Mouse (Mus musculus) frontal cortex, postnatal 25 days (tissue): ENCODE measurements around the gene Hacl1.

Source experiments
- DNase-seq, 2 experiments: peaks; one replicate each; pipeline ENCODE4 v3.0.0; 2022; ENCODE audit warnings: low spot score in 2 of 2

The Hacl1 gene

DNA sequence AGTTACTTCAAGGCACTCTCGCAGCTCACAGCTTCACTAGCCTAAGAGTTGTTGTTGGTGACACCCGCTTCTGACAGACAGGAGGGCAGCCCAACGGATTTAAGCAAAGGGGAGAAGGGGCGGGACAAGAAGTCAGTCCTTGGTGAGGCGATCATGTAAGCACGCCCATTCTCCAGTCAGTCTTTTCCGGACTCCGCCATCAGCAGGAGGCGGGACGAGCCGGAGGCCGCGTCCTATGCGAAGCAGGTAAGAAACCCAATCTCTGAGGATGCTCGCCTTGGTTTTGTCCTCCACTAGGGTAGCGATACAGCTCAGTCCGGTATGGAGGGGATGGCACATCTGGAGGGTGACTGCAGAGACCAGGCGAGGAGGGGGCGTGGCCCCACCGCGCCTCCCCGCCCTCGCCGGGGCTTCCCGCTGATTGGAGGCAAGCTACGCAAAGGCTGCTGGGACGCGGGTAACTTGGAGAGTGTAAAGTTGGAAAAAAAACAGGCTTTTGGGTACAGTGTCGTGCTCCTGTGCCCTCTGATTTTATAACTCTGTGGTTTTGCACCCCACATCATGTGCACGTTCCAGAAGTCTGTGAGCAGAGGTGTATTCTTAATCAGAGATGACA, at the start of gene Hacl1, which contains the start of gene Btd:
Gene Hacl1, minus strand, starts transcription at position 397 of the 616 bp plus-strand sequence.
Gene Btd, plus strand, starts transcription at position 139 of the 616 bp plus-strand sequence.
- peak; percentile 71 to 76 for DNase-seq

DNA sequence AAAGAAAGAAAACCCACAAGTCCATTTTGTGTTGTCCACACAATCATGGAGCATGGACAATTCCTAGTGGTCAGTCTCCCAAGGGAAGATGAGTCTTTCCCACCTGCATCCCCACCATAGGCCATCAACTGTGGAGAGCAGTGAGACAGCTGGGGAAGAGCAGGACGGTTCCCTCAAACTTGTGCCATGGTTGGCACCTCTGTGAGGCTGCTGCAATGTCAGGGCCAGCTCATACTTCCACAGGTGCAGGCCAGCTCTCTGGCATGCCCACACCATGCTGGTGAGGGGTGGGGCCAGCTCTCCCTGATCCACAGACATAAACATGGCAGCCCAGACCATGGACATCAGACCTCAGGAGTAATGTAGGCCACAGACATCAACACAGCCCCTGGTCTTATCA, 45.1 kb upstream of the Hacl1 start:
- DNase-seq = no peak

DNA sequence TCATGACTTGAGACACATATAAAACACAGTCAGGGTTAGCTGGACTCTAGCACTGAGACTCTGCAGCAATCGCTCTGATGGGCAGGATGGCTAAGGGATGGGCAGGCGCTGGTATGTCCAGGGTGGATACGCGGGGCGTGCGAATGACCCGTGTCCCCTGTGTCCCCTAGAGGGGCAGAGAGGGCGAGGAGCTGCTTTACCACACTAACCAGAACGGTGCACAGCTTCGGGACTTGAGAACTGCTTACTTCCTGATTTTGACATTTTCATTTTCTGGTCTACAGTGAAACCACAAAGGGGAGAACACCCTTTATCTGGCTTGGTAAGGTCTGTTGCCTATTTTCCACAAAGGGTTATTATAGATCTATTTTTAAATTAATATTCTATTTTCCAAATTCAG, 44.6 kb upstream of the Hacl1 start:
- DNase-seq = no peak

DNA sequence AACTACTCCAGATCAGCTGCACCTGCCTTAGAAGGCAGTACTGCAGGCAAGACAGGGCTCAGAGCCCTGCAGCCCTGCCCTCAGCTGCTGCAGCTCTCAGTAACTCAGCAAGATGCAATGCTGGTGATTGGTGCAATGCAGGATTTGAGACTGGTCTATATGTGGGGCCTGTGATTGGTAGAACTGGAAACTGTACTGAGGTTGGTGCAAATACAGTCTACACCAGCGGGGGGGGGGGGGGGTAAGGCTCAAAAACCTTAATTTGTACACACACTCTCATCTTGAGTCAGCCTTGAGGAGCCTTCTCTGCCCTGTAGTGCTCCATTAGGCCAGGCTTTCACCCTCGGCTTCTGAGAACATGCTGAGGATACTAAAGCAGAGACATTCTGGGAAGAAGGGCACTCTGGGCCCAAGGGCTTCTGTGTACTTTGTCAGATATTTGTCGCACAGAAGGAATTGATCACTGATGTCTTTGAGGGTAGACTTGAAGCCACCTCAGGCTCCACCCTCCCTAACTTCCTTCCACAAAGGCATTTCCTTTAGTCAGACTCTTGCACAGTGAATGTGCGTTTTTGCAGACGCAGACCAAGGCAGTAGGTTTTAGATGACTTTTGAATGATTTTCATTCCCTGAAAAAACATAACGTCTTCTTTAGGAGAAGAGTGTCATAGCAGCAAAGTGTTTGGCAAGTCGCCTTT, 43.4 kb upstream of the Hacl1 start:
- DNase-seq = no peak

DNA sequence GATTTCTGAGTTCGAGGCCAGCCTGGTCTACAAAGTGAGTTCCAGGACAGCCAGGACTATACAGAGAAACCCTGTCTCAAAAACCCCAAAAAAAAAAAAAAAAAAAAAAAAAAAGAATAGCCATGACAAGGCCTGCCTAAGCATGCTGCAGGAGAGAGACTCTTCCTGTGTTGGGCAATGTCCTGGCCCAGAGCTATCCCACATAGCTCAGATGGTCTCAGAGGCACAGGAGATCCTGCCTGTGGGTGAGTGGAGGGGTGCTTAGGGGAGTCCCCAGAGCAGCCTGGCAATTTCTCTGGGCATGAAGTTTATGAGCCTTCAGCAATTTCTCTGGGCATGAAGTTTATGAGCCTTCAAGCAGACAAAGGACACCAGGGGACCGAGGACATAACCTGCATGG, 42.5 kb upstream of the Hacl1 start:
- no peak for DNase-seq

DNA sequence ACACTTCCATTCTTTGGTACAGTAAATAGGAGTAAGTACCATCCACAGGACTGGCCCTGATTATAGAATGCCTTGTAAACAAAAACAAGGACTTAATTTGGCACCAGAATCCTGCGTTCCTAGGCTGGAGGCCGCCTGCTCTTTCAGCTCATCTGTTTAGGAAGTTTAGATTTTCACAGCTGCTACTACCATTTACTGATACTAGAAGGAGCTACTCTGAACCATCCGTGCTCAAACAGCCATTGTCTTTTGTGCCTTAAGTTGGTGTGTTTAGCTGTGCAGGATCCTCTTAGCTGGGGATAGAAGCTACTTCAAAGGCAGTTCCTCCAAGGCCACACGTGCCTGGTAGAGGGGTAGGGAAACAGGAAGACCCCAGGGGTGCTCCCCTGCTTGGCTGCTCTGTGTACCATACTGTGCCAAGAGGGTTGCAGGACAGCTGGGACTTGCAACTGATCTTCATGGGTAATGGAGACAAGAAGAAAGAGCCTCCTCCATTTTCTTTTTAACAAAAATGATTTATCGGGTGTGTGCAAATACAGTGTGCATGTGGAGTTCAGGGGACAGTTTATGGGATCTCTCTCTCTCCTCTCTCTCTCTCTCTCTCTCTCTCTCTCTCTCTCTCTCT, 41.0 kb upstream of the Hacl1 start:
- no peak for DNase-seq

DNA sequence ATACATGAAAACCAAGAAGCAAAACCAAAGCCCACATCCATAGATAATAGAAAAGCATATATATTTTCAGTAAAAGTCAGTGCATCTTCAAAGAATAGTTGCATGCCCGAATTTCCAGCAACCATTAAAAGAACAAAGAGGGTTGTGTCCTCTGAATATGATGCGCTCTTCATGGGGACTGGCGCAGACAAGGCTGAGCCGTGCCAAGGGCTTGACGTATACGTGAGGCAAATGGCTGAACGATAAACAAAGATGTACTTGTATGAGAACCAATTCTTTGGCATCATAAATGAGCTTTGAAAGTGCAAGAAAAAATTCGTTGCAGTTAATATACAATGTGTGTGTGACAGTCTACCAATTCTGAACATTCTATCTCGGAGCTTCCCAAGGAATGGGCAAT, 40.2 kb upstream of the Hacl1 start:
- DNase-seq = no peak

DNA sequence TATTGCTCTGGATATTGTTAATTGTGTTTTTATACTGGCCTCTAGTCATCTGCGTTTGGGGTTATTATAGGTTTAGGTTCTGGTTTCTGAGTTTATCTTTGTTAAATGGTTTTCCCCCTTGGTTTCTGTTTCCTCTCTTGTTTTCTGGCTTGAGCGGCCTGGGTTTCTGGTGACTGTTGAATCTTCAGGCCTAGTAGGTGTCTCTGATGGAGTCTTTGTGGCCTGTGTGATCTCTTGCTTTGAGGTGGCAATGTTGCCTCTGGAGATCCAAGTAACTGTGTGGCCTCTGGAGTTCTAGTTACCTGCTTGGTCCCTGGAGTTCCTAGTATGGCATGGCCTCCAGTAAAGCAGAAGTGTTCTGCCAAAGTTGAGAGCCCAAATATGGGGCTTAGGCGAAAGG, 39.6 kb upstream of the Hacl1 start:
- no peak for DNase-seq

DNA sequence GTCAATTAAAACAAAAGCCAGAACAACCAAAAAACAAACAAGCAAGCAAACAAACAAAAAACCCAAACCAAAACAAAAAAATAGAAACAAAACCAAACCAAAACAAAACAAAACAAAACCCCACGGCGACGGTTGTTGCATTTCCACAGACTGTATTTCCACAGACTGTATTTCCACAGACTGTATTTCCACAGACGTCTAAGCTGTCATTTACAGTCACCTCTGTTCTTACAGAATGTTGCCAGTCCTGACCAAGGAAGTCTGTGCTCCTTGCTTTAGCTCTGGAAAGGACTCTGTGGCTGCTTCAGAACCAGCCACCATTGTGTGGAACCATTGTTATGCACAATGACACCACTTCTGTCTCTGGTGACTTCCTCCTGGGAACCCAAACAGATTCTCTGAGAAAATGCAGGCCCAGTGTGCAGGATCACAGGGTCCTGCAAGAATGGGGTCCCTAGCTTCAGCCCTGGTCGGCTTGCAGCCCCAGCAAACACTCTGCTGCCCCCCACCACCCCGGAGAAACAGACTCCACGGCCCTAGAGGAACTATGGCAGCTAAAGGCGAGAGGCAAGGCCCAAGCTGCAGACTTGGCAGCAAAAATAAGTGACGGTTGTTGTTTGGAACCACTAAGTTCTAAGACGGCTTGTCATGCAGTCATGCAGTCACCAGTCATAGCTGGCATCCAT, 30.7 kb upstream of the Hacl1 start:
- DNase-seq = no peak

DNA sequence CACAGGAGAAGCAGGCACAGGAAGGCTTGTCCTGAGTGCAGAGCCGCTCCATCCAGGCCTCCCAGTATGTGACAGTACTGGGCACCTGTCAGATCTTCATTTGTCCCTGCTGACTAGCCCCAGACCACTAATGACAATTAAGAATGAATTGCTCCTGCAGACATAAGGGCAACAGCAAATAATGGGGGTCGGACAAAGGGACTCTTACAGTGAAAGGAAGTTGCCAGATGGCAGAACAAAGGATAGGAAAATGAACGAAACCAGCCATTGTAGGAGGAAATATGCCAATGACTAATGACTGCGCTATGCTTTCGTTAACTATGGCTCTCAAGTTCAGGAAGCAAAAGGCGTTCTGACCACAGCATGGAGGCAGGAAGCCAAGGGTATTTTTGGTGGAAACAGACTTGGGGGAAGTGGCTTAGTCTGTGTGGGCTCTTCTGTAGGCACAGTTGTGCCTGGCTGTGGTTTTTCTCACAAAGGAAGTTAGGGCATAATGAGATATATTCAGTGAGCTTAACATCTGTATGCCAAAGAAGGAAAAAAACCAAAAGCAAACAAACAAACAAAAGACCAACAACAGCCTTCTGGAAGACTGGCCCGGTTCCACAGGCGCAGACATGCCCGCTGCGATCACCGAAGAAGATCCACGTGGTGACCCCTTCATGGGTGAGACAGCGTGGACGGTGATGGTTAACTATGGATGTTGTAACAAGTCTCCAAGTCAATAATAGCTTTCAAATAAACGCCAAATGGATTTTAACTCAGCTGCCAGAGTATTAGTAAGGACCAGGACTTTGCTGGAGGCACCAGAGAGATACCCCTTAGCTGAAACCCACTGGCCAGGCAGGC, 28.8 kb upstream of the Hacl1 start:
- no peak for DNase-seq

DNA sequence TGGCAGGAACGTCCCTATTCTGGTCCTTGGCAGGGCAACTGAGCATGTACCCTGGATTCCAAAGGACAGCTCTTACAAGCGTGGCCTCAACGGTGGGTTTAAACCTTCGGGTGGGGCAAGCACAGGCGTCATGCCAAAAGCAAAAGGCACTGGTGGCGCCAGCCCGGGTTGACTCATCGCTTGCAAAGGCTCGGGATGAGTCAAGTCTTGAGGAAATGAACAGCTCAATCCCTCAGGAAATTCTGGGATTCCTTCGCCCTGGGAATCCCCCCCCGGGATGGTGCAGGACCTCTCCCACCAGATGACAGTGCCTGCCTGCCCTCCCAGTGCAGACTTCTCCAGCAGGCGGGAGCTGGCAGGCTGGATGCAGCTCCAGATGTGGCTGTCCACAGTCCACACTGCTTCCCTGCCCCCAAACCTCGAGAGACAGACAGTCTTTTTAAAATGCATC, 28.1 kb upstream of the Hacl1 start:
- DNase-seq = peak in 1 of 2 experiments; percentile 60

DNA sequence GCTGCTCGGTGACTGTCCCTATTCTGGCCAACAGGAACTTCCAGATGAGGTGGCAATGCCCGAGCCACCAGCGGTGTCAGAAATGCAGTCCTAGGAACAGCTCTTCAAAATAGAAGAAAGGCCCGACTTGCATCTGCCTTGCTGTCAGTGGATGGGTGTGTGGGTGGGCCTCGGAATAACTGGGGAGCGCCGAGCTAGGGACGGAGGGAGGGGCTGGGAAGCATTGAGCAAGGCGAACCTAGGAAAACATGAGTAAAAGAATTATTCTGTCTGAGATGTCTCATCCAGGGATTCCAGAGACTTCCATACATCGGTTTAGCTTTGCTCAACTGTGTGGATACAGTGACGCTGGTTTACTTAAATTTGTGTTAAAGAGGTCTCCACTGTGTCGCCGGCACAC, 27.2 kb upstream of the Hacl1 start:
- no peak for DNase-seq

DNA sequence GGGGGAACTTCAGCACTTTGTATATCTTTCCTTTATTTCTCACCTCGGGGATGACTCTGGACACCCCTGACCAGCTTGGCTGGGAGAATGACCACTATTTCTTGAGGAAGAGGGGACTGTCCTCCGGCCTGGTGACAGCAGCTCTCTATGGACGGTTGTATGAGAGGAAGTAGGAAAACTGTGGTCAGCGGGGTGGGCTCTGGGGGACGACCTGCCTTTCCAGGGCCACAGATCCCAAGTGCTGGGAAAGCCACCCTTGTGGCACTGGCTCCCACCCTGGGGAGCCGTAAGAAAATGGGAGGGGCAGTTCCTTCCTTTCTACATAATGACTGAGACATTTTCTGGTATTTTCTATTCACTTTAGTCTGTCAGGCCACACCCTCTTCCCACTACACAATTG, 26.7 kb upstream of the Hacl1 start:
- DNase-seq = no peak

DNA sequence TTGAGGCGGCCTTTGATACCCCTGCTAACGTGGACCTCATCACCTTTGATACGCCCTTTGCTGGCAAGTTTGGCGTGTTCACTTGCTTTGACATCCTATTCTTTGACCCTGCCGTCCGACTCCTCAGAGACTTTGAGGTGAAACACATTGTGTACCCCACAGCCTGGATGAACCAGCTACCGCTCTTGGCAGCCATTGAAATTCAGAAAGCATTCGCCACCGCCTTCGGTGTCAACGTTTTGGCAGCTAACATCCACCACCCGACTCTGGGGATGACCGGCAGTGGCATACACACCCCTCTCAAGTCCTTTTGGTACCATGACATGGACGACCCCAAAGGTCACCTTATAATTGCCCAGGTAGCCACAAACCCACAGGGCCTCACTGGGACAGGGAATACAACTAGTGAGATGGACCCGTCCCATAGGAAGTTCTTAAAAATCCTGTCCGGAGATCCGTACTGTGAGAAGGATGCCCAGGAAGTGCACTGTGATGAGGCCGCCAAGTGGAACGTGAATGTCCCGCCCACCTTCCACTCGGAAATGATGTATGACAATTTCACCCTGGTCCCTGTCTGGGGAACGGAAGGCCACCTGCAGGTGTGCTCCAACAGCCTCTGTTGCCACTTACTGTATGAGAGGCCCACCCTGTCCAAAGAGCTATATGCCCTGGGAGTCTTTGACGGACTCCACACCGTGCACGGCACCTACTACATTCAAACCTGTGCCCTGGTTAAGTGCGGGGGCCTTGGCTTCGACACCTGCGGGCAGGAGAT, 26.0 kb upstream of the Hacl1 start:
- no peak for DNase-seq

DNA sequence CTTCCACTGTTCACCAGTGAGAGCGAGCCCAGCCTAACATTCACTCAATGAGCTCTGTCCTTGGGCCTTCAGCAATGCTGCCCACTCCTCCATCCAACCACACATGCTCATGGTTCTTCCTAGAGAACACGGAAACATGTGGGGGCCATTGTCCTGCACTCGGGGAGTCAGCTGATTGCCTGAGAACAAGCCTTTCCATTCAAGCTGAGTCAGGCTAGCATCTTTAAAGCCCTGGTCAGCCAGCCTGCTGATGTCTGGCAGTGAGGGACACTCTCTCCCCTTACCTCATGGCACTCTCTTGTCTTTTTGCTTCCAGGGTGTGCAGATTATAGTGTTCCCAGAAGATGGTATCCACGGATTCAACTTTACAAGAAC, 24.5 kb upstream of the Hacl1 start:
- DNase-seq = no peak

DNA sequence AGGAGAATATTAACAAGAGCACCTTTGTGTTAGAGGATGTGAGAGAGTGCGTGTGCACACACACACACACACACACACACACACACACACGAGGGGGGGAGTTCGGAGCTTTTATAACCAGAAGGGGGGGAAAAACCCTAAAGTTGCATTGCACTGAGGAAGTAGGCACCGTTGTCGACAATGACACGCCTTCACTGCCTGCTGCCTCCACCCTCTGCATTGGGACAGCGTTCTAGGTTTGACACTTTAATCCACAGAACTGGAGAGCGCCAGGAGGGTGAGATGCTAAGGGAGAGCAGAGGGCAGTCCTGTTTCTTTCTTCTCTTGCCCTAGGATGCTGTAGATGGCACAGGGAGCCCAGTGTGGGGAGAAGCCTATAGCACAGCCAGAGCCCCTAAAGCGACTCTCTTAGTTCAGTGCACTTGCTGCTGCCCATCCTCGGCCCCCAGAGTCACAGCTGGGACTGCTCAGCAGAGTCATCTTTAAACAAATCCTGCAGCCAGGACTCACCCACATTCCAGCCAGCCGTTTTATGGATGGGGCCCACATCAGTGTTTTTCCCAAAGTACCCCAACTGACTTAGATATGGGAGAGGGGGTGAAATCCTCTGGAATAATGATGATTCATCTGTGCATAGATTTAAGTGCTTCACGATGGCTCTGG, 23.9 kb upstream of the Hacl1 start:
- DNase-seq = no peak

DNA sequence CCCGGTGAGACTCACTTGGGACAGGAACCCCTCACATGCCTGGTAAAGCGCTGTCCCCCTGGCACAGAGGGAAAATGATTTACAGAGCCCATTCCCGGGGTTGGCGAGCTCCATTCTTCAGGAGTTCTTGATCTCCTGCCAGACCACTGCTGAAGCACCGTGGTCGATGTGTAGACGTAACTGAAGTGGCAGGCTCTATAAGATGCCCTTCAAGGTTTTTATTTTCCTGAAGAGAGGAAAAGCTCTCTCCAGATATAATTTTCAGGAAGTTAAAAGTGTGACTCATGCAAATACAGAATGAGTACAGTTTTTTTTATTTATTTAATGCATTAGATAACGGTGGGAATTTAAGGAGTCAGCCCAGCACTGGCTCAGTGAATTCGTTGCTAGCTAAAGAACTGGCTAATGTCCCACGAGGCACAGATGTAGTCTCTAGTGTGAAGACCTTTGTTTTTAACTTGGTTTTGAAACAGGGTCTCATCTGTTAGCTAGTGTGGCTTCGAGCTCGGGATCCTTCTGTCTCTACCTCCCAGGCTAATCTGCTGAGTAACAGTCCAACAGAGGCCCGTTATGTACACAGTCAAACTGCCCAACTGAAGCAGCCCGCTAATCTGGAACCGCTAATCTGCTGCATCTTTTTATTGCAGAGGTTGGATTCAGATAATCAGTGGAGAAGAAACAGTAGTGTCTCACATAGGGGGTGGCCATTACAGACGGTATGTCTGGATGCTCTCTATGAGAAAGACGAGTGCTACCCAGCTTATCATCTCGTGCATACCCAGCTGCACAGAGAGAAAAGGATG, 23.2 kb upstream of the Hacl1 start:
- no peak for DNase-seq

DNA sequence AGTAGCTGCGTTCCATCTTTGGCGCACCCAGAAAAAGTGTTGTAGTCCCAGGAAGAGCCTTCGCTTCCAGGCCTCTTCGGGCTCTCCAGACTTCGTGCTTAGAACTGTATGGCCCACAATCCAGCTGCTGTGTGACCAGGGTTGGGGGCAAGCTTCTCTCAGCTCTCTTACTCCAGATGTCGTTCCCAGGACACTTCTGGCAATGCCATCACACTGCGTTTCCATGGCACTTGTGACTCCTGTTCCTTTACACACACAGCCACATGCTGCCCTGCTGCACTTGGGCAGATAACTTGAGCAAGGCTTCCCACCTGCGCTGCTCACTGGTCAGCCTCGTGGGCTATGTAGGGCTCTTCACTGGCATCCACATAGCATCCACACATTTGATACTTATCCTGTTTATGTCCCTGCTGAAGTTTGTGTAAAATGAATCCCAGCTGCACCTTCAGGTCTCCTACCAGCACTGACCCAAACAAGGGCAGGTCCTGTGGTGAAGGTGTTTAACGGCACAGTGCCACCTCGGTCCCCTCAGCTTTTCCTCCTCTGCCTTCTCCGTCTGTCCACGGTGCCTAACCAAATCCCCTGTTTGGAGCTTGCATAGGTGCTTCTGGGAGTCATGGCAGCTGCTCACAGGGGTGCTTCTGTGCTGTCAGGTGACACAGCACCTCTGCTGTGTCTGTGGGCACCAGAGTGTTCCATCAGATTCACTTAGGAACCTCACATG, 22.5 kb upstream of the Hacl1 start:
- no peak for DNase-seq
